Comparison of ENCODE assay signal across 18 mouse cellular contexts in genomic region chr1:171501016-171501610, GRCm38 (mm10). TPM values are rescaled to one million over a fixed set of nuclear protein-coding genes. Genes with fewer than 3 reads are reported as not detected.
DNase-seq lines count a peak whose midpoint lies in the region; ATAC-seq and TF ChIP-seq lines count a peak whose summit lies in the region.
"Had no signal": no experiment of that assay in that cellular context is flagged by ENCODE, and none has a peak within 500 bp of the region (broad histone marks: within the 10 kb centered on the region; RNA-seq: fewer than 3 reads in every experiment).

No protein-coding gene starts in this region.

- H3K9ac ChIP-seq in heart, postnatal 0 days (replicated peaks; ENCODE audit: low read depth, low read length), result no peak overlapping the region
- no peak overlapping the region for H3K9ac ChIP-seq in midbrain, embryonic 11.5 days (ENCODE audit: low read length)
- no peak overlapping the region for H3K9ac ChIP-seq in midbrain, postnatal 0 days (replicated peaks; ENCODE audit: low read length, poor library complexity, severe bottlenecking)
- no peak overlapping the region for H3K9ac ChIP-seq in embryonic facial prominence, embryonic 13.5 days
- H3K9ac ChIP-seq in limb, embryonic 13.5 days, result no peak overlapping the region

- no peak for ATAC-seq in heart, postnatal 0 days (ENCODE audit: insufficient read depth, low read depth)
- no peak for ATAC-seq in midbrain, embryonic 11.5 days (ENCODE audit: low FRiP score)
- ATAC-seq in midbrain, postnatal 0 days (ENCODE audit: low FRiP score), result no peak
- ATAC-seq in embryonic facial prominence, embryonic 13.5 days (ENCODE audit: insufficient number of reproducible peaks, insufficient read depth, low FRiP score, low TSS enrichment, low read depth), result no peak
- no peak for ATAC-seq in limb, embryonic 13.5 days (ENCODE audit: low FRiP score, low read depth)
- ATAC-seq: forebrain, embryonic 16.5 days; midbrain, embryonic 16.5 days had no signal

- 0 out of 2 replicates have a peak overlapping the region, but pooled peaks have one; percentile 71 for H3K4me2 ChIP-seq in heart, postnatal 0 days (ENCODE audit: low read depth, low read length)
- H3K4me2 ChIP-seq in midbrain, embryonic 11.5 days, result no peak overlapping the region
- no peak overlapping the region for H3K4me2 ChIP-seq in midbrain, postnatal 0 days (ENCODE audit: low read depth, low read length, poor library complexity, severe bottlenecking)
- no peak overlapping the region for H3K4me2 ChIP-seq in embryonic facial prominence, embryonic 13.5 days
- peak overlapping the region; percentile 39; the same call in 1 of the 2 replicates for H3K4me2 ChIP-seq in limb, embryonic 13.5 days (replicated peaks)

- no peaks in the 10 kb centered on the region for H3K27me3 ChIP-seq in heart, postnatal 0 days (ENCODE audit: control insufficient read depth, insufficient read depth, low read length)
- H3K27me3 ChIP-seq in midbrain, embryonic 11.5 days (ENCODE audit: control insufficient read depth, insufficient read depth, low read length), result no peaks in the 10 kb centered on the region
- no peaks in the 10 kb centered on the region for H3K27me3 ChIP-seq in midbrain, postnatal 0 days (ENCODE audit: insufficient read depth, low read length)
- no peaks in the 10 kb centered on the region for H3K27me3 ChIP-seq in embryonic facial prominence, embryonic 13.5 days
- H3K27me3 ChIP-seq in limb, embryonic 13.5 days, result no peaks in the 10 kb centered on the region
- H3K27me3 ChIP-seq: CH12.LX had no signal

- no peak for TF ChIP-seq EP300 in heart, postnatal 0 days (IDR thresholded peaks at IDR 0.05; ENCODE audit: low read depth)

- H3K4me1 ChIP-seq in heart, postnatal 0 days (ENCODE audit: control insufficient read depth, insufficient read depth), result no peaks in the 10 kb centered on the region
- 0 out of 2 replicates have a peak, but pooled peaks cover 2% of the 10 kb centered on the region for H3K4me1 ChIP-seq in midbrain, embryonic 11.5 days (ENCODE audit: control insufficient read depth, insufficient read depth, low read length)
- no peaks in the 10 kb centered on the region for H3K4me1 ChIP-seq in midbrain, postnatal 0 days (ENCODE audit: insufficient read depth, low read length)
- peaks cover 7% of the 10 kb centered on the region; the same call in 1 of the 2 replicates for H3K4me1 ChIP-seq in embryonic facial prominence, embryonic 13.5 days
- 0 out of 2 replicates have a peak, but pooled peaks cover 7% of the 10 kb centered on the region for H3K4me1 ChIP-seq in limb, embryonic 13.5 days

- H3K27ac ChIP-seq in heart, postnatal 0 days (ENCODE audit: low read depth), result no peak overlapping the region
- no peak overlapping the region for H3K27ac ChIP-seq in midbrain, embryonic 11.5 days (ENCODE audit: low read depth, low read length)
- no peak overlapping the region for H3K27ac ChIP-seq in midbrain, postnatal 0 days (ENCODE audit: low read depth, low read length)
- peak overlapping the region; percentile 77 for H3K27ac ChIP-seq in embryonic facial prominence, embryonic 13.5 days
- H3K27ac ChIP-seq in limb, embryonic 13.5 days, result no peak overlapping the region

- H3K36me3 ChIP-seq in heart, postnatal 0 days (replicated peaks; ENCODE audit: control insufficient read depth, insufficient read depth, low read length), result no peaks in the 10 kb centered on the region
- H3K36me3 ChIP-seq in midbrain, embryonic 11.5 days (ENCODE audit: control insufficient read depth, insufficient read depth, low read length), result no peaks in the 10 kb centered on the region
- no peaks in the 10 kb centered on the region for H3K36me3 ChIP-seq in midbrain, postnatal 0 days (ENCODE audit: insufficient read depth, low read length)
- H3K36me3 ChIP-seq in embryonic facial prominence, embryonic 13.5 days, result no peaks in the 10 kb centered on the region
- H3K36me3 ChIP-seq in limb, embryonic 13.5 days, result no peaks in the 10 kb centered on the region

- no peak for DNase-seq in heart, postnatal 0 days (ENCODE audit: low spot score)
- no peak for DNase-seq in heart, postnatal 10 days
- peak; percentile 68 for DNase-seq in midbrain, embryonic 11.5 days (ENCODE audit: low spot score, missing footprints)
- no peak for DNase-seq in midbrain, postnatal 0 days (ENCODE audit: low spot score)
- no peak for DNase-seq in urinary bladder, postnatal 14 days (ENCODE audit: low spot score)
- DNase-seq in T-cell, adult 2 months (ENCODE audit: low spot score), result no peak
- DNase-seq: adrenal gland, adult 8-10 months; gastrocnemius, postnatal 36 days had no signal

- intact Hi-C loops in heart, postnatal 10 days (cut with DNase I), result no loop called here

- WGBS in heart, postnatal 0 days, result 53% methylated on average over 6 of the region's 6 CpGs
- 64% methylated on average over 6 of the region's 6 CpGs for WGBS in midbrain, embryonic 11.5 days
- 63% methylated on average over 6 of the region's 6 CpGs for WGBS in midbrain, postnatal 0 days
- WGBS in embryonic facial prominence, embryonic 13.5 days, result 63% methylated on average over 6 of the region's 6 CpGs
- WGBS in limb, embryonic 13.5 days, result 59% methylated on average over 6 of the region's 6 CpGs

- H3K4me3 ChIP-seq in heart, postnatal 0 days (ENCODE audit: low read depth, low read length), result 0 out of 2 replicates have a peak overlapping the region, but pooled peaks have one; percentile 21
- no peak overlapping the region for H3K4me3 ChIP-seq in midbrain, embryonic 11.5 days (ENCODE audit: low read depth, low read length)
- H3K4me3 ChIP-seq in midbrain, postnatal 0 days (ENCODE audit: low read depth, low read length), result no peak overlapping the region
- H3K4me3 ChIP-seq in embryonic facial prominence, embryonic 13.5 days, result no peak overlapping the region
- H3K4me3 ChIP-seq in limb, embryonic 13.5 days, result no peak overlapping the region

- H3K9me3 ChIP-seq in heart, postnatal 0 days (replicated peaks; ENCODE audit: control insufficient read depth, low read length), result peaks cover 5% of the 10 kb centered on the region; the same call in 1 of the 2 replicates
- H3K9me3 ChIP-seq in midbrain, embryonic 11.5 days (ENCODE audit: control insufficient read depth, low read length), result no peaks in the 10 kb centered on the region
- no peaks in the 10 kb centered on the region for H3K9me3 ChIP-seq in midbrain, postnatal 0 days (ENCODE audit: low read length)
- H3K9me3 ChIP-seq in embryonic facial prominence, embryonic 13.5 days, result no peaks in the 10 kb centered on the region
- H3K9me3 ChIP-seq in limb, embryonic 13.5 days, result 0 out of 2 replicates have a peak, but pooled peaks cover under 1% of the 10 kb centered on the region

- TF ChIP-seq CTCF in heart, postnatal 0 days (IDR thresholded peaks at IDR 0.05; ENCODE audit: low read depth), result no peak
- no peak for TF ChIP-seq CTCF in midbrain, postnatal 0 days (IDR thresholded peaks at IDR 0.05)

RNA-seq across cellular contexts. Expression of gene Alyref2, which starts 2.2 kb away (rescaled TPM):
- total RNA-seq in heart, postnatal 0 days (2014; rRNA removed; ENCODE audit: low replicate concordance), result 8.0 and 10.0 TPM in 2 replicates
- 13.5 and 14.6 TPM in 2 replicates for polyA plus RNA-seq in heart, postnatal 0 days (2015; fragmentation: Nextera tagmentation; extraction: Ambion mirVana)
- total RNA-seq in heart, postnatal 10 days (2021), result 1 to 10 TPM; 4.4 to 4.5 TPM
- polyA plus RNA-seq in midbrain, embryonic 11.5 days (2014; fragmentation: Nextera tagmentation; extraction: Ambion mirVana), result 16.2 and 16.8 TPM in 2 replicates
- 9.4 and 14.7 TPM in 2 replicates for total RNA-seq in midbrain, postnatal 0 days (2014; rRNA removed)
- 22.1 and 22.2 TPM in 2 replicates for polyA plus RNA-seq in midbrain, postnatal 0 days (2015; fragmentation: Nextera tagmentation; extraction: Ambion mirVana)
- polyA plus RNA-seq in embryonic facial prominence, embryonic 13.5 days (2015; fragmentation: Nextera tagmentation; extraction: Ambion mirVana), result 14.7 and 14.9 TPM in 2 replicates
- 15.8 and 16.4 TPM in 2 replicates for polyA plus RNA-seq in limb, embryonic 13.5 days (2015; fragmentation: Nextera tagmentation; extraction: Ambion mirVana)

RNA-seq across cellular contexts. Expression of gene Itln1, which starts 34.0 kb away (rescaled TPM):
- total RNA-seq in heart, postnatal 0 days (2014; rRNA removed; ENCODE audit: low replicate concordance), result not detected in 2 replicates
- polyA plus RNA-seq in heart, postnatal 0 days (2015; fragmentation: Nextera tagmentation; extraction: Ambion mirVana), result not detected in 2 replicates
- total RNA-seq in heart, postnatal 10 days (2021), result not detected
- not detected in 2 replicates for polyA plus RNA-seq in midbrain, embryonic 11.5 days (2014; fragmentation: Nextera tagmentation; extraction: Ambion mirVana)
- not detected in 2 replicates for total RNA-seq in midbrain, postnatal 0 days (2014; rRNA removed)
- not detected in 2 replicates for polyA plus RNA-seq in midbrain, postnatal 0 days (2015; fragmentation: Nextera tagmentation; extraction: Ambion mirVana)
- 0.23 TPM in 1 of 2 replicates, not detected in the other for polyA plus RNA-seq in embryonic facial prominence, embryonic 13.5 days (2015; fragmentation: Nextera tagmentation; extraction: Ambion mirVana)
- not detected in 2 replicates for polyA plus RNA-seq in limb, embryonic 13.5 days (2015; fragmentation: Nextera tagmentation; extraction: Ambion mirVana)
- total RNA-seq: adrenal gland, adult 8-10 months; CH12.LX; gastrocnemius, postnatal 36 days; layer of hippocampus, postnatal 10 days; left cerebral cortex, postnatal 36 days; neutrophil, adult 5-6 weeks had no signal
- polyA plus RNA-seq: embryonic facial prominence, embryonic 11.5 days; forebrain, embryonic 16.5 days; lung, embryonic 16.5 days; midbrain, embryonic 16.5 days had no signal

RNA-seq across cellular contexts. Expression of gene Cd244a, which starts 57.9 kb away (rescaled TPM):
- 1.0 and 4.0 TPM in 2 replicates for total RNA-seq in heart, postnatal 0 days (2014; rRNA removed; ENCODE audit: low replicate concordance)
- polyA plus RNA-seq in heart, postnatal 0 days (2015; fragmentation: Nextera tagmentation; extraction: Ambion mirVana), result 0.16 and 0.33 TPM in 2 replicates
- total RNA-seq in heart, postnatal 10 days (2021), result under 1 TPM; 0.10 to 0.20 TPM
- polyA plus RNA-seq in midbrain, embryonic 11.5 days (2014; fragmentation: Nextera tagmentation; extraction: Ambion mirVana), result not detected in 2 replicates
- total RNA-seq in midbrain, postnatal 0 days (2014; rRNA removed), result not detected in 2 replicates
- not detected in 2 replicates for polyA plus RNA-seq in midbrain, postnatal 0 days (2015; fragmentation: Nextera tagmentation; extraction: Ambion mirVana)
- polyA plus RNA-seq in embryonic facial prominence, embryonic 13.5 days (2015; fragmentation: Nextera tagmentation; extraction: Ambion mirVana), result 0.17 TPM in 1 of 2 replicates, not detected in the other
- 0.11 TPM in 1 of 2 replicates, not detected in the other for polyA plus RNA-seq in limb, embryonic 13.5 days (2015; fragmentation: Nextera tagmentation; extraction: Ambion mirVana)
- total RNA-seq: gastrocnemius, postnatal 36 days; layer of hippocampus, postnatal 10 days; left cerebral cortex, postnatal 36 days had no signal
- polyA plus RNA-seq: embryonic facial prominence, embryonic 11.5 days; forebrain, embryonic 16.5 days; midbrain, embryonic 16.5 days had no signal

Comparison
In these comparisons a context has a peak if more than half of its experiments do, and no peak if none do; other contexts are left out.
1. H3K4me2 ChIP-seq: peak in heart, postnatal 0 days (single experiment) and limb, embryonic 13.5 days (single experiment); none in midbrain, embryonic 11.5 days (single experiment), midbrain, postnatal 0 days (single experiment) and embryonic facial prominence, embryonic 13.5 days (single experiment).